Mouse (Mus musculus): ENCODE measurements around the gene Psmb3. TPM values are rescaled to one million over a fixed set of nuclear protein-coding genes. Genes with fewer than 3 reads are reported as not detected.
A peak's percentile ranks its signal among the peaks of the same experiment; 100 is the strongest.

Psmb3 gene
- total and polyA plus RNA-seq, 3 experiments: 560 to 1,251 (median 863) TPM

GRCm38 (mm10) chr11:97698741-97699611 lies 4.2 kb upstream of the Psmb3 start (continued):
- TF ChIP-seq EP300 (IDR thresholded peaks at IDR 0.05; ENCODE audit: low read length) (no peak), POLR2AphosphoS2 (IDR thresholded peaks at IDR 0.05; ENCODE audit: low read depth, low read length) (no peak), CHD1 (IDR thresholded peaks at IDR 0.05; ENCODE audit: low read depth, low read length) (no peak), USF1 (IDR thresholded peaks at IDR 0.05; ENCODE audit: low read depth, low read length) (no peak), ETS1 (conservative IDR thresholded peaks at IDR 0.05; ENCODE audit: low read depth, low read length) (no peak), UBTF (IDR thresholded peaks at IDR 0.05; ENCODE audit: low read depth, low read length) (peak; percentile 88), SIN3A (IDR thresholded peaks at IDR 0.05; ENCODE audit: low read length) (peak; percentile 21; the same call in 1 of the 2 replicates), IRF4 (IDR thresholded peaks at IDR 0.05; ENCODE audit: low read depth, low read length) (peak; percentile 31; the same call in 1 of the 2 replicates), ZMIZ1 (IDR thresholded peaks at IDR 0.05; ENCODE audit: low read depth, low read length) (no peak), SMC3 (IDR thresholded peaks at IDR 0.05; ENCODE audit: low read depth, low read length) (peak; percentile 45; the same call in 1 of the 2 replicates), ZNF384 (IDR thresholded peaks at IDR 0.05; ENCODE audit: low read depth, low read length) (no peak; the same call in 1 of the 2 replicates), CTCF (conservative IDR thresholded peaks at IDR 0.05 in 1 of 2, IDR thresholded peaks at IDR 0.05 in 1 of 2; ENCODE audit: low read depth in 2 of 2, low read length in 2 of 2) (peak in 1 of 2 experiments; percentile 70; a peak in 2 of 4 replicates)

- in situ Hi-C loops (cut with MboI; ENCODE audit: low pct_ligation_motif_present, low pct_unique_long_range_greater_than_20kb, low sequenced_read_pairs): loop anchor here (5.0 kb wide), 2 partner anchors 38 to 67 kb away; no protein-coding TSS in a partner anchor
- peaks cover 9 to 45% of the 10 kb centered on the region in 2 experiments for H3K4me1 ChIP-seq (ENCODE audit: control insufficient read depth in 1 of 2, insufficient read depth in 2 of 2)
- no peaks in the 10 kb centered on the region for H3K9me3 ChIP-seq (replicated peaks; ENCODE audit: low read length)
Observed at GRCm38 (mm10) chr11:97699626-97700002, 3.6 kb upstream of the Psmb3 start.

More at GRCm38 (mm10) chr11:97699626-97700002, 3.6 kb upstream of the Psmb3 start:
- Histone ChIP-seq H3K36me3 (replicated peaks in 1 of 2; ENCODE audit: control insufficient read depth in 1 of 2, insufficient read depth in 1 of 2, low read length in 1 of 2) (peaks cover 2 to 13% of the 10 kb centered on the region in 2 experiments), H3K27ac (ENCODE audit: insufficient read depth, low read depth) (peak overlapping the region; percentile 69), H3K4me2 (ENCODE audit: insufficient read depth, low read depth, poor library complexity, severe bottlenecking) (peak overlapping the region; percentile 46), H3K9ac (ENCODE audit: insufficient read depth, low read depth) (peak overlapping the region; percentile 84), H3K79me2 (replicated peaks; ENCODE audit: control insufficient read depth, extremely low read depth, insufficient read depth, poor library complexity, severe bottlenecking) (peaks cover 14% of the 10 kb centered on the region), H3K27me3 (replicated peaks) (peaks cover 21% of the 10 kb centered on the region), H3K4me3 (replicated peaks in 1 of 3; ENCODE audit: low read depth in 2 of 3, low read length in 2 of 3, poor library complexity in 1 of 3) (peak overlapping the region; percentile 66 to 71 (median 71))
- DNase-seq (ENCODE audit: extremely low read depth): peak; percentile 76
- dilution Hi-C loops (cut with MboI; ENCODE audit: extremely low pct_ligation_motif_present, extremely low pct_unique_long_range_greater_than_20kb, low sequenced_read_pairs): no loop called here
- TF ChIP-seq CHD2 (IDR thresholded peaks at IDR 0.05; ENCODE audit: low read length) (0 out of 2 replicates have a peak, but pooled peaks have one; percentile 39), JUND (conservative IDR thresholded peaks at IDR 0.05; ENCODE audit: low read depth, low read length) (no peak), RAD21 (IDR thresholded peaks at IDR 0.05; ENCODE audit: low read depth, low read length) (no peak), KAT2A (IDR thresholded peaks at IDR 0.05; ENCODE audit: insufficient replicate concordance, low read length) (no peak), PAX5 (IDR thresholded peaks at IDR 0.05; ENCODE audit: low read length) (no peak), E2F4 (IDR thresholded peaks at IDR 0.05; ENCODE audit: insufficient replicate concordance, low read depth, low read length) (no peak), HCFC1 (IDR thresholded peaks at IDR 0.05; ENCODE audit: low read depth, low read length) (no peak; the same call in 1 of the 2 replicates), ZKSCAN1 (IDR thresholded peaks at IDR 0.05; ENCODE audit: borderline replicate concordance, low read depth, low read length) (no peak), BHLHE40 (IDR thresholded peaks at IDR 0.05; ENCODE audit: low read depth, low read length) (peak; percentile 74), MAZ (IDR thresholded peaks at IDR 0.05; ENCODE audit: low read depth, low read length) (peak; percentile 47), MAX (IDR thresholded peaks at IDR 0.05; ENCODE audit: low read length) (peak; percentile 57; the same call in 1 of the 2 replicates), USF2 (conservative IDR thresholded peaks at IDR 0.05; ENCODE audit: low read depth, low read length) (peak; percentile 84), ZNF384 (IDR thresholded peaks at IDR 0.05; ENCODE audit: low read depth, low read length) (no peak), MAFK (IDR thresholded peaks at IDR 0.05; ENCODE audit: insufficient replicate concordance, low read length) (no peak), CTCF (conservative IDR thresholded peaks at IDR 0.05 in 1 of 2, IDR thresholded peaks at IDR 0.05 in 1 of 2; ENCODE audit: low read depth in 2 of 2, low read length in 2 of 2) (no peak), SIN3A (IDR thresholded peaks at IDR 0.05; ENCODE audit: low read length) (no peak), ZC3H11A (IDR thresholded peaks at IDR 0.05; ENCODE audit: low read depth, low read length) (no peak), ZMIZ1 (IDR thresholded peaks at IDR 0.05; ENCODE audit: low read depth, low read length) (no peak), MEF2A (IDR thresholded peaks at IDR 0.05; ENCODE audit: borderline replicate concordance, low read depth, low read length) (no peak), ETS1 (conservative IDR thresholded peaks at IDR 0.05; ENCODE audit: low read depth, low read length) (no peak), NRF1 (IDR thresholded peaks at IDR 0.05; ENCODE audit: low read depth, low read length) (no peak), USF1 (IDR thresholded peaks at IDR 0.05; ENCODE audit: low read depth, low read length) (peak; percentile 89), TCF12 (IDR thresholded peaks at IDR 0.05; ENCODE audit: low read depth, low read length) (no peak; the same call in 1 of the 2 replicates)

All from CH12.LX (cell line).